Mouse (Mus musculus) fat pad, adult 2 months (tissue): ENCODE data around the gene Per3.

Source experiments
- DNase-seq: peaks from one replicate; pipeline ENCODE4 v3.0.0-alpha.2; 2011; ENCODE audit warnings: low read depth, low spot score; ENCODE audit errors: extremely low read depth

Per3 gene

GRCm38 (mm10) chr4:150963711-150964110, 80.8 kb downstream of the Per3 start:
- no peak for DNase-seq

GRCm38 (mm10) chr4:150962231-150962630, 82.2 kb downstream of the Per3 start:
- DNase-seq, result no peak

- DNase-seq, result no peak
Measured at GRCm38 (mm10) chr4:150958536-150958935, 85.9 kb downstream of the Per3 start.

GRCm38 (mm10) chr4:150957106-150957458, 87.4 kb downstream of the Per3 start:
- DNase-seq, result no peak

GRCm38 (mm10) chr4:150956369-150957105, 87.9 kb downstream of the Per3 start:
- DNase-seq, result no peak
